Mouse (Mus musculus) c-Kit-positive CD71-positive TER-119-positive erythroid progenitor cells, embryonic 14.5 days (primary cell): ENCODE data around the gene Dtnb.

Experiments
- DNase-seq: peaks from one replicate; pipeline ENCODE4 v3.0.0-alpha.2; 2013; ENCODE audit warnings: low spot score

Gene Dtnb

GRCm38 (mm10) chr12:3732623-3733265 is 160.6 kb downstream of the Dtnb start:
- DNase-seq, result no peak

GRCm38 (mm10) chr12:3733328-3733727 is 161.1 kb downstream of the Dtnb start:
- no peak for DNase-seq

GRCm38 (mm10) chr12:3737009-3737408 is 164.8 kb downstream of the Dtnb start:
- DNase-seq, result no peak

- no peak for DNase-seq
Measured at GRCm38 (mm10) chr12:3738741-3739529, 166.8 kb downstream of the Dtnb start.

GRCm38 (mm10) chr12:3739749-3740704 is 167.8 kb downstream of the Dtnb start:
- no peak for DNase-seq

GRCm38 (mm10) chr12:3740705-3741081 is 168.5 kb downstream of the Dtnb start:
- no peak for DNase-seq

GRCm38 (mm10) chr12:3745432-3746105 is 173.4 kb downstream of the Dtnb start:
- no peak for DNase-seq

GRCm38 (mm10) chr12:3746369-3746768 is 174.2 kb downstream of the Dtnb start:
- no peak for DNase-seq

GRCm38 (mm10) chr12:3747583-3747982 is 175.4 kb downstream of the Dtnb start:
- DNase-seq, result no peak

- DNase-seq, result no peak
Measured at GRCm38 (mm10) chr12:3755522-3755921, 183.3 kb downstream of the Dtnb start.

- no peak for DNase-seq
Measured at GRCm38 (mm10) chr12:3756216-3756615, 184.0 kb downstream of the Dtnb start.

GRCm38 (mm10) chr12:3758127-3758526 is 185.9 kb downstream of the Dtnb start:
- no peak for DNase-seq

- DNase-seq, result no peak
Measured at GRCm38 (mm10) chr12:3759419-3759818, 187.2 kb downstream of the Dtnb start.

GRCm38 (mm10) chr12:3760876-3761590 is 188.9 kb downstream of the Dtnb start:
- DNase-seq, result no peak

GRCm38 (mm10) chr12:3761591-3762295 is 189.6 kb downstream of the Dtnb start:
- no peak for DNase-seq

- no peak for DNase-seq
Measured at GRCm38 (mm10) chr12:3764191-3764804, 192.1 kb downstream of the Dtnb start.

- DNase-seq, result no peak
Measured at GRCm38 (mm10) chr12:3767360-3767759, 195.2 kb downstream of the Dtnb start.

GRCm38 (mm10) chr12:3768391-3768790 is 196.2 kb downstream of the Dtnb start:
- no peak for DNase-seq

- no peak for DNase-seq
Measured at GRCm38 (mm10) chr12:3770546-3770945, 198.4 kb downstream of the Dtnb start.

- no peak for DNase-seq
Measured at GRCm38 (mm10) chr12:3771080-3771479, 198.9 kb downstream of the Dtnb start.
